Mouse (Mus musculus) limb, embryonic 12.5 days (tissue): ENCODE measurements around the gene Rfxank. TPM values are rescaled to one million over a fixed set of nuclear protein-coding genes. Genes with fewer than 3 reads are reported as not detected.
A peak's percentile ranks its signal among the peaks of the same experiment; 100 is the strongest.

Experiments
- ATAC-seq: fragments of 200-750 bp; cut with Nextera tagmentation; 2 replicates; pipeline ENCODE4 v1.8.0; 2017; ENCODE audit warnings: low read depth, moderate TSS enrichment; ENCODE audit not compliant: insufficient number of reproducible peaks, insufficient read depth, low FRiP score, low TSS enrichment
- H3K27ac ChIP-seq: fragments of 300-500 bp; sonication (generic); 2 replicates; pipeline ENCODE4 v1.5.1; 2016; ENCODE audit warnings: mild to moderate bottlenecking, moderate library complexity
- H3K27me3 ChIP-seq: fragments of 300-500 bp; sonication (generic); 2 replicates; pipeline ENCODE4 v1.6.1; 2016; ENCODE audit warnings: mild to moderate bottlenecking, moderate library complexity
- H3K36me3 ChIP-seq: fragments of 300-500 bp; sonication (generic); 2 replicates; pipeline ENCODE4 v1.6.1; 2016; ENCODE audit warnings: mild to moderate bottlenecking, moderate library complexity
- H3K4me1 ChIP-seq: fragments of 300-500 bp; sonication (generic); replicated peaks from 2 replicates; pipeline ENCODE4 v1.6.1; 2016
- H3K4me2 ChIP-seq: fragments of 300-500 bp; sonication (generic); 2 replicates; pipeline ENCODE4 v1.6.1; 2016; ENCODE audit warnings: mild to moderate bottlenecking, moderate library complexity
- H3K4me3 ChIP-seq: fragments of 300-500 bp; sonication (generic); replicated peaks from 2 replicates; pipeline ENCODE4 v1.5.1; 2016; ENCODE audit warnings: mild to moderate bottlenecking
- H3K9ac ChIP-seq: fragments of 300-500 bp; sonication (generic); replicated peaks from 2 replicates; pipeline ENCODE4 v1.6.1; 2016; ENCODE audit warnings: mild to moderate bottlenecking, moderate library complexity
- H3K9me3 ChIP-seq: fragments of 300-500 bp; sonication (generic); 2 replicates; pipeline ENCODE4 v1.6.1; 2016; ENCODE audit warnings: mild to moderate bottlenecking, moderate library complexity
- WGBS: fragments of 180-500 bp; shearing (Covaris S2); methylation state at CpG from one replicate; pipeline ENCODE4 v1.1.7; 2016; 5-methylcytosine and 5-hydroxymethylcytosine counted together
- polyA plus RNA-seq: library from polyadenylated mRNA; unstranded; fragments of >200 nt; fragmentation: Nextera tagmentation; extraction: Ambion mirVana; gene quantifications from 2 replicates; pipeline ENCODE4 v1.2.1, GENCODE M21; 2016

Gene Rfxank
- polyA plus RNA-seq, 1 experiment from 2014 or later = 26.6 TPM

DNA sequence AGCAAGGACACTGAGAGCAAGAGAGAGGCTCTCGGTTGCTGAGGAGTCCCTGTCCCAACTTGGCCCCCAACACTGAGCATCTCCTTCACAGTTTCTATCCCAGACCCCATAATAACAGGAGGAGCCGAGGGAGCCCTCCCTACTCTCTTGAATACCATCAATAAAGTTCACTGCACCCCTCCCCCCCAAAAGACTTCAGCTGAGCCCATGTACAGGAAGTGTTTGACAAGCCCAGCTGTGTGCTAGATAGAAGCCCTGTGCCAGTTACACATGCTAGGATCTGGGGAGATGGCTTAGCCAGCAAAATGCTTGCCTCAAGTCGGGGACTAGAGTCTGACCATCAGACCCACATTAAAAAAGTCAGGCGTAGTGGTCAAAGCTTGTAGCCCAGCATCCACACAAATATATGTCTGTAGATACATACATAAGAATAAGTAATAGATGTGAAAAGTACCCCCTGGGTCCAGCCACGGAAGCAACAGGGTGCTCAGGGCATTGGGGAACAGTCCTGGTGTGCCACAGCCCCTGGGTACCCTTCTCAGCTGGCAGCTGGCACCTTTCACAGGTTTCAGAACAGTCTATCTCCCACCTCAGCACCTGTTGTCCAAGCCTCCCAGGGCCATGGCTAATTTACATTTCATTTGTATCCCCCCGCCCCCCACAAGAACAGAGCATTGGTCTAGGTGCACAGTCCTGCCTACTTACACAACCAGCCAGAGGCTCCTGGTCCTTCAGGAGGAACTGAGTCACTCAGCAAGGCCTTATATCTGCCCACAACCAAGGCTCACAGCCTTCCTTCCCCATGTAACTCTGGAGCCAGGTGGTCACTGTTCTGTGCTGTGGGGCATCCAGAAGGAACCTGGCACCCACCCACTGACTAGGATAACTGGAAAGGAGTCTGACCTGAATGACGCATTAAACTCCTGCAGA is 9.0 kb upstream of the Rfxank start:
- Histone ChIP-seq H3K27ac (no peak overlapping the region), H3K4me3 (no peak overlapping the region), H3K9ac (no peak overlapping the region), H3K27me3 (peaks cover 8% of the 10 kb centered on the region), H3K9me3 (no peaks in the 10 kb centered on the region), H3K4me2 (no peak overlapping the region), H3K4me1 (peaks cover 12% of the 10 kb centered on the region), H3K36me3 (peaks cover 43% of the 10 kb centered on the region)
- 87% methylated on average over 7 of the region's 7 CpGs for WGBS
- no peak for ATAC-seq

DNA sequence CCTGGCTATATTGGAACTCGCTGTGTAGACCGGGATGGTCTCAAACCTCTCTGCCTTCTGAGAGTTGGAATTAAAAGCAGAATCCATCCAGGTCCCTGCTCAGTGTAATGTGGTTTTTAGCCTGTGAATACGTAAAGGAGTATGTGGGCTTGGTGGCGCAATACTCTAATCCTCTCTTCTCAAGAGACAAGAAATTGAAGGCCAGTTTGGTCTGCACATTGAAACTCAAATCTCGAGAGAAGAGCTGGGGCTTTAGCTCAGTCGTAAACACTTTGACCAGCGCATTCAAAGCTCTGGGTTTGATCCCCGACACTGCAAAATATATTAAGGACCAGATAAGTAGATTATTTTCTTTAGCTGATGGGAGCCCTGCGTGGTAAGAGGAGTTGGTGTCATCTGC is 1.0 kb upstream of the Rfxank start:
- Histone ChIP-seq H3K27ac (peak overlapping the region; percentile 85), H3K4me3 (peak overlapping the region; percentile 82), H3K27me3 (no peaks in the 10 kb centered on the region), H3K36me3 (peaks cover 53% of the 10 kb centered on the region), H3K4me1 (peaks cover 17% of the 10 kb centered on the region), H3K4me2 (peak overlapping the region; percentile 63), H3K9me3 (no peaks in the 10 kb centered on the region), H3K9ac (peak overlapping the region; percentile 75)
- 12% methylated on average over 9 of the region's 9 CpGs for WGBS
- no peak for ATAC-seq

DNA sequence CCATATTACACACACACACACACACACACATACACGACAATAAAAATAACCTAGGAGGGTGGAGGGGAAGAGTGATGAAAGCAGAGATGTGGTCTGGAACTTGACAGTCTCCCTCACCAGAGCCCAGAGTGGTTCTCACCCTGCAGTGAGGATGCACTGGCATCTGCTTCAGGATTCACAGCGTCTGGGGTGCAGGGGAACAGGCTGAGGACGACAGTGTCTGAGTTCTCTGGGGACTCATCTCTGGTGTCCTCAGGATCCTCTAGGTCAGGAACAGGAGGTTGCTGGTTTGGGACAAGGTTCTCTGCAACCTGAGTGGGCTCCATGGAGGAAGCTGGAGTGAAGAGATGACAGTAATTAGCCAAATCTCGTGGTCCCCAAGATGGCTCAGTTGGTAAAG is 1.1 kb downstream of the Rfxank start:
- 80% methylated on average over 4 of the region's 4 CpGs for WGBS
- Histone ChIP-seq H3K4me1 (peaks cover 17% of the 10 kb centered on the region), H3K9ac (peak overlapping the region; percentile 61; the same call in 1 of the 2 replicates), H3K4me2 (peak overlapping the region; percentile 63), H3K27me3 (no peaks in the 10 kb centered on the region), H3K27ac (no peak overlapping the region), H3K9me3 (no peaks in the 10 kb centered on the region), H3K36me3 (peaks cover 53% of the 10 kb centered on the region), H3K4me3 (peak overlapping the region; percentile 82)
- ATAC-seq = no peak

DNA sequence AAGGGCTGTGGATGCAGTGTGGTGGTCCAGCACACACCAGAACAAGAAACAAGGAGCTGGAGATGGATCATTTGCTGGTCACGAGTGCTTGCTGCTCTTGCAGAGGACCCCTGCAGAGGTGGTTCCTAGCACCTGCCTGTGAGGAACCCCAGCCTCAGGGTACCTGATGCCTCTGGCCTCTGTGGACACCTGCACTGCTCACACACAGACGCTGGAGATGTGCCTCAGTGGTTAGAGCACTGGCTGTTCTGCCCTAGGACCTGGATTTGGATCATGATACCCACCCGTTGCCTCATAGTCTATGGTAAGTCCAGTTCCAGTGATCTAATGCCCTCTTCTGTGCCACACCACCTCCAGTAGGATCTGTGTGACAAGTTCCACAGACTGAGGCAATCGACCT is 2.4 kb downstream of the Rfxank start:
- no peak overlapping the region for H3K4me3 ChIP-seq
- H3K9me3 ChIP-seq = no peaks in the 10 kb centered on the region
- 85% methylated on average over 4 of the region's 4 CpGs for WGBS
- no peak for ATAC-seq
- no peak overlapping the region for H3K27ac ChIP-seq
- H3K27me3 ChIP-seq = no peaks in the 10 kb centered on the region
- H3K36me3 ChIP-seq = peaks cover 48% of the 10 kb centered on the region
- no peak overlapping the region for H3K4me2 ChIP-seq
- H3K4me1 ChIP-seq = peaks cover 24% of the 10 kb centered on the region
- no peak overlapping the region for H3K9ac ChIP-seq

DNA sequence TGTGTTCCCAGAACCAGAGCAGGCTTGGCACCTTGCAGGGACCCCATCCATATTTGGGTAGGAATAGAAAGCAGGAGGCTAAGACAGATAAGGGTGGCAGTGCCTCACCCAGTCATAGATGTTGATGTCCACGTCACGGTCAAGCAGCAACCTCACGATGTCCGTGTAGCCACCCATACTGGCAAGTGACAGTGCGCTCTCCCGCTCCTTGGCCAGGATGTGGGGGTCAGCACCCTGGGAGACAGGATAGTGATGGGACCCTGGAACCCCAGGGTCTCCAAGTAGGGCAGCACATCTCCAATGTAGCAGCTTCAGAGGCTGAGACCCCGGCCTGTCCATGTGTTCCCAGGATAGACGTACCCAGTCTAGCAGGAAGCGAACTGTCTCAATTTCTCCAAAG is 4.0 kb downstream of the Rfxank start:
- H3K4me3 ChIP-seq = no peak overlapping the region
- no peak overlapping the region for H3K27ac ChIP-seq
- ATAC-seq = no peak
- H3K4me2 ChIP-seq = no peak overlapping the region
- no peaks in the 10 kb centered on the region for H3K27me3 ChIP-seq
- H3K36me3 ChIP-seq = peaks cover 48% of the 10 kb centered on the region
- H3K4me1 ChIP-seq = peaks cover 22% of the 10 kb centered on the region
- no peak overlapping the region for H3K9ac ChIP-seq
- 92% methylated on average over 9 of the region's 9 CpGs for WGBS
- H3K9me3 ChIP-seq = no peaks in the 10 kb centered on the region

DNA sequence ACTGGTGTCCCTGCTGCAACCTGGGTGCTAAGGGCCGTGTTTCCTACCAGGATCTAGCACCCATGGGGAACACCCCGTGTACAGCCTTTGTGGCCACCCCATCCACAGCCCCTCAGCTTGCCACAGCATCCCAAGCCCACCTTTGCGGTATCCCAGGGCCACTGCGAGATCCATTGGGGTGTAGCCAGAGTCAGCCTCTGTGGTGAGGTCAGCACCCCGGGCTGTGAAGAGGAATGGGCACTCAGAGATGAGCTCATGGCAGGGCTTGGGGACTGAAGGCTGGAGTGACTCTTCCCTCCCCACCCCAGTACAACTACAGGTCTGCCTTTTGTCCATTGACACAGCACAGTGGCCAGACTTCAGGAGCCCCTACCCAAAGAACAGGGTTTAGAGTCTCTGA is 4.9 kb downstream of the Rfxank start:
- WGBS = 88% methylated on average over 5 of the region's 5 CpGs

DNA sequence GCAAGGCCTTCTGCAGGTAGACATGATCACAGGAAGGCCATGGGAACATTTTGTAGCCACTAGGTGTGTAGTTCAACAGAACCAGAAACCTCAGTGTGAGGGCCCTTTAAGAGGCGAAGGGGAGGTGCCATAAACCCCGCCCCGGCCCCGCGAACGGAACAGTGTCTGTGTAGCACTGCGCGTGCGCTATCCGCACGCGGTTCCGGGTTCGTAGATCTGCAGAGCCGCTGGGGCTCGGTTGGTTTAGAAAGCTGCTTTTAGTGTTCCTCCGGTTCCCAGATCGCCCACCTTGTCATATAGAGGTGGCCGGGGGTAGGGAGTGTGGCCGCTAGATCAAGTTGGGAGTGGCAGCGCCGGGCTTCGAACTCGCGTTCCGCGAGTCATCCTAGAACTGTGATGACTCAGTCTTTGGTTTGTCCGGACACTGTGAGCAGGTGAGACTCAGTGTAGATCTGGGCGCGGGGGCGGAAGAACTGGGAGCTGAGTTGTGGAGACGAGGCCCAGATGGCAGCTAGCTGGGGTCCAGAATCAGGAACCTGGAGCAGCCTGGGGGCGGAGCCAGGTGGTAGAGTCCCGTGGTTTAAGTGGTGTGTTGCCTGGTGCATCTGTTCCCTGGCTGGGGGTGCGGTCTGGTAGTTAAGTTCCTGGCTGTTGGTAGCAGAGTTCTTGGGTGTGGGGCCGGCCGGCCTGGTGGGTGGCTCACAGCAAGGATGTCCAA is 7.6 kb downstream of the Rfxank start, which contains the start of gene Nr2c2ap:
Gene Nr2c2ap, plus strand, starts transcription at position 168 of the 718 bp plus-strand sequence.
- Histone ChIP-seq H3K4me2 (peak within 1 kb of the TSS; percentile 78), H3K4me1 (peaks cover 14% of the 10 kb centered on the region), H3K36me3 (peaks cover 41% of the 10 kb centered on the region), H3K27me3 (no peaks in the 10 kb centered on the region), H3K4me3 (peak within 1 kb of the TSS; percentile 70), H3K27ac (0 out of 2 replicates have a peak within 1 kb of the TSS, but pooled peaks have one; percentile 13), H3K9me3 (no peaks in the 10 kb centered on the region), H3K9ac (peak within 1 kb of the TSS; percentile 66)
- WGBS = 2% methylated on average over 37 of the region's 37 CpGs
- peak; percentile 79 for ATAC-seq

More for the DNA sequence above, 4.9 kb downstream of the Rfxank start:
- peaks cover 48% of the 10 kb centered on the region for H3K36me3 ChIP-seq
- no peaks in the 10 kb centered on the region for H3K27me3 ChIP-seq
- H3K4me3 ChIP-seq = no peak overlapping the region
- H3K9me3 ChIP-seq = no peaks in the 10 kb centered on the region
- ATAC-seq = no peak
- no peak overlapping the region for H3K4me2 ChIP-seq
- no peak overlapping the region for H3K9ac ChIP-seq
- peaks cover 22% of the 10 kb centered on the region for H3K4me1 ChIP-seq
- no peak overlapping the region for H3K27ac ChIP-seq

DNA sequence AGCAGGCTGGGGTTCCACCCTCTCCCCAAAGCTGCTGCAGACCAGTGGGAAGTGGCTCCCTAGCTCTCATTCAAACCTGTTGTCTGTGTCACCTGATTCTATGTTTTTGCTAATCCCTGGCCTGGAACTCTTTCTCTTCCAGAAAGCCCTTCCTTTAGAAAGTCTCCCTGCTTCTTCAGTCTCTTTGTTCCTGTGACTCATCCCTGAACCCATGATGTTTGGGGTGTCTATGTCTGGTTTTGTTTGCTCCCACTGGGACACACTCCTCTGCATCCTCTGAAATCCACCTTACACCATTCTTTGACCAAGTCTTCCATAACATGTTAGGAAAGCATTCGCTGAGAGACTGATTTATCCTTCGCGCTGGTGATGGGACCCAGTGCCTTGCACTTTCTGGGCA is 8.9 kb downstream of the Rfxank start:
- Histone ChIP-seq H3K4me3 (no peak overlapping the region), H3K4me2 (no peak overlapping the region), H3K27me3 (no peaks in the 10 kb centered on the region; the same call in 1 of the 2 replicates), H3K9ac (no peak overlapping the region), H3K27ac (no peak overlapping the region), H3K36me3 (peaks cover 29% of the 10 kb centered on the region), H3K4me1 (peaks cover 14% of the 10 kb centered on the region), H3K9me3 (no peaks in the 10 kb centered on the region)
- no peak for ATAC-seq
- WGBS = 88% methylated on average over 3 of the region's 3 CpGs

DNA sequence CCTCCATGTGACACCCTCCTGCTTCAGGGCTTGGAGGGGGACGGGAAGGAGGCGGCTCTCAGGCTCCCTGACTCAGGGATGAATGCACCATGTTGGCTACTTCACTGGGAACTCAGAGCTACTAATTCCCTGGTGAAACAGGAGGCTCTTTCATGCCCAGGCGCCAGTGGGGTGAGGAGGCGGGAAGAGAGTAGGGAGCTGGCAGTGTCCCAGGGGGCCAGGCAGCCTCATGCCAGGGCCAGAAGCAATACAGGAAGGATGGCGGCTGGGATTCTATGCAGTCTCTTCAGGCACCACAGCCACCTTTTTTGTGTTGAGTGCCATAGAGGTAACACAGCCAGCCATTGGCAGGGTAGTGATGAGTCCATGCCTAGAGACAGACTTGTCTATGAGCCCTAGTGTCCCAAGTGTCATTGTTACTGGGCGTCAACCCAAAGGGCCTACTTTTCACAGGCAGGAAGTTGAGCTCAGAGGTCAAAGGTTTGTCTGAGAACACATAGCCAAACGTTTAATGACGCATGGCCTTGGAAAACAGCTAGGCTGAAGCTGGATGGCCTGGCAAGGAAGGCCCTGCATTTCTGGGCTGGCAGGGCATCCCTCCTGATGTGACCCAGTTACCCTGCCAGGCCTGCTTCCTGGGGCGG is 9.5 kb downstream of the Rfxank start:
- 69% methylated on average over 9 of the region's 9 CpGs for WGBS
- Histone ChIP-seq H3K9ac (no peak overlapping the region), H3K27ac (no peak overlapping the region), H3K36me3 (peaks cover 22% of the 10 kb centered on the region), H3K4me2 (no peak overlapping the region), H3K9me3 (no peaks in the 10 kb centered on the region), H3K4me1 (peaks cover 14% of the 10 kb centered on the region), H3K4me3 (no peak overlapping the region), H3K27me3 (peaks cover under 1% of the 10 kb centered on the region; the same call in 1 of the 2 replicates)
- no peak for ATAC-seq

DNA sequence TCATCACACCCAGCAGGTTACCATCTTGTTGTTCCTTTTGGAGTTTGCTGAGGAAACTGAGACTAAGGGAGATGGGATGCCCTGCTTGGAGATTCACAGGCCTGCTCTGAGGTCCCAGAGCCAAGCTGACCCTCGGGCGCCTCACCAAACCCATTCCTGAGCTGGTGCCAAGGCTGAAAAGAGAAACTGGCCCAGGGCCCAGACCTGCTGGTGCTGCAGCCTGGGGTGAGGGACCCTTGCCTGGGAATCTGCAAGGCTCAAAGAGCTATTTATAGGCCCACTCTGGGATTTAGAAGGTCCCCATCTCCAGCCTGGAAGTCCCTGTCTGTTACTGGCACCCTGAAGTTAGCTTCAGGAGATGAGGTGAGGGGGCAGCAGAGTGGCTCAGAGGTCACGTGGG is 10.5 kb downstream of the Rfxank start:
- Histone ChIP-seq H3K27ac (no peak overlapping the region), H3K4me1 (peaks cover 14% of the 10 kb centered on the region), H3K4me2 (no peak overlapping the region), H3K36me3 (peaks cover 12% of the 10 kb centered on the region), H3K9ac (peak overlapping the region; percentile 23; the same call in 1 of the 2 replicates), H3K4me3 (no peak overlapping the region), H3K9me3 (no peaks in the 10 kb centered on the region), H3K27me3 (peaks cover 9% of the 10 kb centered on the region; the same call in 1 of the 2 replicates)
- ATAC-seq = no peak
- WGBS = 83% methylated on average over 3 of the region's 3 CpGs

DNA sequence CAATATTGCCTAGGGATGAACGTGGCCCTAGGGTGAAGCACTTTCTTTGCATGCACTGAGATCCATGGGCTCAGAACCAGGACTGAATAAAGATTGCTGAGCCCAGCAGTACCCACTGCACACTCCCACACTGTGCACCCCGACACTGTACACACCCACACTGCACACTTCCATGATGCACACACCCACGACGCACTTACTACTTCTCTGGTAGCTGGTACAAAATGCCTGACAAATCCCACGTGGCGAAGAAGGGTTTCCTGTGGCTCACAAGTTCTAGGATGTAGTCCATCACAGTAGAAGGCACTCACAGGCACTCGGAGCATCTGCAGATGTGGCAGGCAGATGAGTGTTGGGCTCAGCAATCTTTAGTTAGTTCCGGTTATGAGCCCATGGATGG is 14.0 kb downstream of the Rfxank start:
- no peaks in the 10 kb centered on the region for H3K9me3 ChIP-seq
- H3K4me1 ChIP-seq = peaks cover 8% of the 10 kb centered on the region
- no peaks in the 10 kb centered on the region for H3K36me3 ChIP-seq
- H3K27ac ChIP-seq = no peak overlapping the region
- no peak for ATAC-seq
- no peak overlapping the region for H3K9ac ChIP-seq
- H3K27me3 ChIP-seq = peaks cover 38% of the 10 kb centered on the region
- H3K4me2 ChIP-seq = no peak overlapping the region
- H3K4me3 ChIP-seq = no peak overlapping the region
- WGBS = 64% methylated on average over 8 of the region's 8 CpGs
